Mouse (Mus musculus): ENCODE data around the gene Flt1. TPM values are rescaled to one million over a fixed set of nuclear protein-coding genes. Genes with fewer than 3 reads are reported as not detected.

Gene Flt1
- polyA plus RNA-seq, 1 experiment: 2.0 TPM

DNA sequence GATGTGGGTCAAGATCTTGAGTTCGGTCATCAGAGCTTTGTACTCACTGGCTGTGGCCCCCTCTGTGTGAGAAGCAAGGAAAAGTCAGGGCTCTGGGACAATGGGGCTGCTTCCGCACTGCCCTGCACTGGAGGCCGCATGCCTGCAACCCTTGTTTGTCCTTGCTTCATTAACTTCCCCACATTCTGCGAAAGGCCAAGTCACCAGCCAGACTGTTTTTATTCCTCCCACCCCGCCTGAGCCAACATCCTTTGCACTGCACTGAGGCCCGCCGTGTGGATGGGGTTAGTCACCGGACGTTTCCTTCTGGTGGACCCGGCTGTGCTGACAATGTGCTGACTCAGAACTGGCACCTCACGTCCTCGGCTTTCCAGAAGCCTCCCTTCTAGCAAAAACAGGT, 136.0 kb downstream of the Flt1 start:
- H3K4me3 ChIP-seq (ENCODE audit: control insufficient read depth, insufficient read depth, low read length): no peak overlapping the region
- H3K27me3 ChIP-seq (ENCODE audit: control insufficient read depth, insufficient read depth, low read length): no peaks in the 10 kb centered on the region
- WGBS: 42% methylated on average over 12 of the region's 12 CpGs
- H3K4me1 ChIP-seq (replicated peaks; ENCODE audit: control insufficient read depth, insufficient read depth, low read length): no peaks in the 10 kb centered on the region
- no peak for TF ChIP-seq CTCF (IDR thresholded peaks at IDR 0.05; ENCODE audit: borderline replicate concordance, control insufficient read depth, extremely low read depth, insufficient read depth, low read length, poor library complexity)
- TF ChIP-seq POLR2A (IDR thresholded peaks at IDR 0.05; ENCODE audit: control insufficient read depth, extremely low read depth, insufficient read depth, low read length, poor library complexity): no peak
- no peak for DNase-seq
- H3K27ac ChIP-seq (ENCODE audit: control insufficient read depth, insufficient read depth, low read length): no peak overlapping the region
- no peaks in the 10 kb centered on the region for H3K36me3 ChIP-seq (ENCODE audit: control insufficient read depth, insufficient read depth, low read length)

- Histone ChIP-seq H3K36me3 (ENCODE audit: control insufficient read depth, insufficient read depth, low read length) (no peaks in the 10 kb centered on the region), H3K27ac (ENCODE audit: control insufficient read depth, insufficient read depth, low read length) (no peak overlapping the region), H3K27me3 (ENCODE audit: control insufficient read depth, insufficient read depth, low read length) (no peaks in the 10 kb centered on the region), H3K4me1 (replicated peaks; ENCODE audit: control insufficient read depth, insufficient read depth, low read length) (no peaks in the 10 kb centered on the region), H3K4me3 (ENCODE audit: control insufficient read depth, insufficient read depth, low read length) (no peak overlapping the region)
- WGBS: 24% methylated on average over 1 of the region's 1 CpGs
- no peak for DNase-seq
- TF ChIP-seq POLR2A (IDR thresholded peaks at IDR 0.05; ENCODE audit: control insufficient read depth, extremely low read depth, insufficient read depth, low read length, poor library complexity) (no peak), CTCF (IDR thresholded peaks at IDR 0.05; ENCODE audit: borderline replicate concordance, control insufficient read depth, extremely low read depth, insufficient read depth, low read length, poor library complexity) (no peak)
Measured at GRCm38 (mm10) chr5:147585070-147585469, 140.7 kb downstream of the Flt1 start.

- Histone ChIP-seq H3K36me3 (ENCODE audit: control insufficient read depth, insufficient read depth, low read length) (no peaks in the 10 kb centered on the region), H3K27me3 (ENCODE audit: control insufficient read depth, insufficient read depth, low read length) (no peaks in the 10 kb centered on the region), H3K4me1 (replicated peaks; ENCODE audit: control insufficient read depth, insufficient read depth, low read length) (no peaks in the 10 kb centered on the region), H3K4me3 (ENCODE audit: control insufficient read depth, insufficient read depth, low read length) (no peak overlapping the region), H3K27ac (ENCODE audit: control insufficient read depth, insufficient read depth, low read length) (no peak overlapping the region)
- WGBS: 68% methylated on average over 9 of the region's 9 CpGs
- no peak for TF ChIP-seq POLR2A (IDR thresholded peaks at IDR 0.05; ENCODE audit: control insufficient read depth, extremely low read depth, insufficient read depth, low read length, poor library complexity)
- no peak for TF ChIP-seq CTCF (IDR thresholded peaks at IDR 0.05; ENCODE audit: borderline replicate concordance, control insufficient read depth, extremely low read depth, insufficient read depth, low read length, poor library complexity)
- no peak for DNase-seq
Measured at GRCm38 (mm10) chr5:147584648-147585047, 141.2 kb downstream of the Flt1 start.

GRCm38 (mm10) chr5:147583702-147584298, 142.0 kb downstream of the Flt1 start:
- peak; percentile 93 for TF ChIP-seq CTCF (IDR thresholded peaks at IDR 0.05; ENCODE audit: borderline replicate concordance, control insufficient read depth, extremely low read depth, insufficient read depth, low read length, poor library complexity)
- no peak for TF ChIP-seq POLR2A (IDR thresholded peaks at IDR 0.05; ENCODE audit: control insufficient read depth, extremely low read depth, insufficient read depth, low read length, poor library complexity)
- peak; percentile 74 for DNase-seq
- 23% methylated on average over 14 of the region's 14 CpGs for WGBS
- H3K4me1 ChIP-seq (replicated peaks; ENCODE audit: control insufficient read depth, insufficient read depth, low read length): no peaks in the 10 kb centered on the region
- H3K4me3 ChIP-seq (ENCODE audit: control insufficient read depth, insufficient read depth, low read length): peak overlapping the region; percentile 22; the same call in 1 of the 2 replicates
- H3K27me3 ChIP-seq (ENCODE audit: control insufficient read depth, insufficient read depth, low read length): no peaks in the 10 kb centered on the region
- H3K36me3 ChIP-seq (ENCODE audit: control insufficient read depth, insufficient read depth, low read length): no peaks in the 10 kb centered on the region
- H3K27ac ChIP-seq (ENCODE audit: control insufficient read depth, insufficient read depth, low read length): no peak overlapping the region

- H3K36me3 ChIP-seq (ENCODE audit: control insufficient read depth, insufficient read depth, low read length): no peaks in the 10 kb centered on the region
- TF ChIP-seq CTCF (IDR thresholded peaks at IDR 0.05; ENCODE audit: borderline replicate concordance, control insufficient read depth, extremely low read depth, insufficient read depth, low read length, poor library complexity) (no peak), POLR2A (IDR thresholded peaks at IDR 0.05; ENCODE audit: control insufficient read depth, extremely low read depth, insufficient read depth, low read length, poor library complexity) (no peak)
- DNase-seq: no peak
- H3K27ac ChIP-seq (ENCODE audit: control insufficient read depth, insufficient read depth, low read length): no peak overlapping the region
- H3K27me3 ChIP-seq (ENCODE audit: control insufficient read depth, insufficient read depth, low read length): no peaks in the 10 kb centered on the region
- 94% methylated on average over 13 of the region's 13 CpGs for WGBS
- H3K4me1 ChIP-seq (replicated peaks; ENCODE audit: control insufficient read depth, insufficient read depth, low read length): no peaks in the 10 kb centered on the region
- H3K4me3 ChIP-seq (ENCODE audit: control insufficient read depth, insufficient read depth, low read length): no peak overlapping the region
Measured at GRCm38 (mm10) chr5:147580181-147580580, 145.6 kb downstream of the Flt1 start.

- no peak overlapping the region for H3K4me3 ChIP-seq (ENCODE audit: control insufficient read depth, insufficient read depth, low read length)
- 93% methylated on average over 8 of the region's 8 CpGs for WGBS
- no peak for DNase-seq
- no peak overlapping the region for H3K27ac ChIP-seq (ENCODE audit: control insufficient read depth, insufficient read depth, low read length)
- no peaks in the 10 kb centered on the region for H3K27me3 ChIP-seq (ENCODE audit: control insufficient read depth, insufficient read depth, low read length)
- no peak for TF ChIP-seq POLR2A (IDR thresholded peaks at IDR 0.05; ENCODE audit: control insufficient read depth, extremely low read depth, insufficient read depth, low read length, poor library complexity)
- TF ChIP-seq CTCF (IDR thresholded peaks at IDR 0.05; ENCODE audit: borderline replicate concordance, control insufficient read depth, extremely low read depth, insufficient read depth, low read length, poor library complexity): no peak
- no peaks in the 10 kb centered on the region for H3K36me3 ChIP-seq (ENCODE audit: control insufficient read depth, insufficient read depth, low read length)
- no peaks in the 10 kb centered on the region for H3K4me1 ChIP-seq (replicated peaks; ENCODE audit: control insufficient read depth, insufficient read depth, low read length)
Measured at GRCm38 (mm10) chr5:147579691-147580090, 146.1 kb downstream of the Flt1 start.

DNA sequence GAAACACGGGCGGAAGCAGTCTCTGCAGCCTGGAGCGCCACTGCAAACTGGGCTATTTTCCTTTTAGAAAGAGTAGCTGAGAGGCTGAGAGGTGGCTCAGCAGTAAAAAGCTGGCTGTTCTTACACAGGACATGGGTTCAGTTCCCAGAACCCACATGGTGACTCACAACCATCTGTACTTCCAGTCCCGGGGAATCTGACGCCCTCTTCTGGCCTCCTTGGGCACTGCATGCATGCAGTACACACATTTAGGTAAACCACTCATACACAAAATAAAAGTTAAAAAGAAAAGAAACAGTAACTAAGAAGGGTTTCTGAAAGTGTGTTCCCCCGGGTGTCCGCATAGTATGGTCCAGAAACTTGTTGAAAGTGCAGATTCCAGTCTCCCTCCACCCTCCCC, 146.7 kb downstream of the Flt1 start:
- Histone ChIP-seq H3K27ac (ENCODE audit: control insufficient read depth, insufficient read depth, low read length) (no peak overlapping the region), H3K4me1 (replicated peaks; ENCODE audit: control insufficient read depth, insufficient read depth, low read length) (no peaks in the 10 kb centered on the region), H3K4me3 (ENCODE audit: control insufficient read depth, insufficient read depth, low read length) (no peak overlapping the region), H3K27me3 (ENCODE audit: control insufficient read depth, insufficient read depth, low read length) (no peaks in the 10 kb centered on the region), H3K36me3 (ENCODE audit: control insufficient read depth, insufficient read depth, low read length) (no peaks in the 10 kb centered on the region)
- DNase-seq: no peak
- WGBS: 98% methylated on average over 7 of the region's 7 CpGs
- TF ChIP-seq CTCF (IDR thresholded peaks at IDR 0.05; ENCODE audit: borderline replicate concordance, control insufficient read depth, extremely low read depth, insufficient read depth, low read length, poor library complexity) (no peak), POLR2A (IDR thresholded peaks at IDR 0.05; ENCODE audit: control insufficient read depth, extremely low read depth, insufficient read depth, low read length, poor library complexity) (no peak)
